Mouse (Mus musculus) left cerebral cortex, postnatal 14 days (tissue): ENCODE measurements at regions not wholly inside any gene's neighbourhood (a gene's known extent, or its start where the extent isn't known, plus 50 kb on each side); places are given as distances from the start of the nearest gene placed in this dataset.

Source experiments
- DNase-seq, 2 experiments: peaks; one replicate each; pipeline ENCODE4 v3.0.0; 2021 to 2022; ENCODE audit warnings: low spot score in 2 of 2, mixed read lengths in 1 of 2
- intact Hi-C: fragments of 180-260 bp; cut with DNase I; formaldehyde crosslinking; loops from one replicate; pipeline ENCODE4 v1.15.1; 2025

DNA sequence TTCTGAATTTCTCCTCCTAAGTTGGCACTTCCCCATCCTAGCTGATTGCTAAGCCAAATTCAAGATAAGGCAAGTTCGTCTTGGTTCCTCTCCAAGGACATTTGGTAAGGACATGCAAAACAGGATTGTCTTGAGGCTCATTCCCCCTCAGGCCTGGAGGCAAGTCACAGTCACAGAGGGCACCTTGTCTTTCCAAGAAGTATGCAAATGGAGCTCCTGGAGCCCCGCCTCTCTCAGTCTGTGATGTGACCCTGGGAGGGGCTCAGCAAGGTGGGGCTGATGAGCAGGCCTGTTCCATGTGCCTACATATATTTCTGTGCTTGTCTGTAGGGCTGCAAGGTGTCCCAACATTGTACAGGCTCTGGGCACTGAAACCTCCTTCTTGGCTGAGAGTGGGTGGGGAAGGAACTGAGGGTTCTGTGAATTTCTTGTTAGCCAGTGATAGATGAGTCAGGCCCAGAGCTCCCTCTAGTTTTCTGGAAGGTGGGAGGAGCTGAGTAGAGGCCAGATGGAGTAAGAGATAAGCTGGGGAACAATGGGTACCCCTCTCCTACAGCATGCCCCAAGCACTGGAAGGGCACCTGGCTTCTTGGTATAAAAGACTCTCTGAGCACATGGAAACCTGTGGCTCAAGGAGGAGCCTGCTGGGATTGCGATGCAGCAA is 120.5 kb upstream of the Irx3 start:
- intact Hi-C loops = no loop called here
- DNase-seq = peak in 1 of 2 experiments; percentile 46

DNA sequence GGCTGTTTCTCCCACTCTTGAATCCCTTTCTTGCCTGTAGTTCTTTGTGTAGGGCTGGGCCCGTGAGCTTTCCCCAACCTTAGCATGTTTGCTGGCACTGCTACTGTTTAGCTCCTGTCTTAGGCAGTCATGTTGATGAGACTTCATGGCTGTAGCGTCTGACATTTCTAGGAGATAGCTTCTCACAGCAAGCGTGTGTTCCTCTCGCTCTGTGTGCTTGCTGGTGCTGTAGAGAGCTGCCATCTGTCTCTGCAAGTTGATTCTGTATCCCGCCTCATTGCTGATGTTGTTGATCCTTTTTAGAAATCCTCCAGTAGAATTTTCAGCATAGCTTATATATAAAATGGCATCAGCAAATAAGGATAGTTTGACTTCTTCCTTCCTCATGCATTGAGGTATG is 116.0 kb upstream of the Irx3 start:
- DNase-seq = peak in 1 of 2 experiments; percentile 18
- intact Hi-C loops = no loop called here

- no peak for DNase-seq
- intact Hi-C loops = no loop called here
Measured at GRCm38 (mm10) chr8:91913971-91914370, 112.1 kb upstream of the Irx3 start.

DNA sequence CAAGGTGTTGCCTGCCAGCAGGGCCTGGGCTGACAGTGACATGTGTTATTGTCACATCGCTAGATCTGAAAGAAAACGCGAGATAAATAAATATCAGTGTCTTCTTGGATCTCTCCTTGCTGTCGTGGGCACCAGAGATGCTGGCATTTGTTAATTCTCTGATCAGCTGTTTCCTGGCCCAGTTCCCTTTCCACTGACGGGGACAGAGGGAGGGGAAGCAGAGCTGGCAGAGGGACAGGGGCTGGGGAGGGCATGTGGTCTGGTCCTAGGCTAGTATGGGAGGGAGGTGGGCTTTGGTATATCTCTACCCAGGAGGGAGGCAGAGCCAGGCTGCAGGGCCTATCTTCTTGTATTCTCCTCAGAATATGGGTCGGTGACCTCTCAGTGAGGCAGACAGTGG is 111.3 kb upstream of the Irx3 start:
- intact Hi-C loops = no loop called here
- no peak for DNase-seq

- DNase-seq = peak; percentile 36 to 63
- intact Hi-C loops = no loop called here
Measured at GRCm38 (mm10) chr8:91909637-91910383, 107.9 kb upstream of the Irx3 start.

DNA sequence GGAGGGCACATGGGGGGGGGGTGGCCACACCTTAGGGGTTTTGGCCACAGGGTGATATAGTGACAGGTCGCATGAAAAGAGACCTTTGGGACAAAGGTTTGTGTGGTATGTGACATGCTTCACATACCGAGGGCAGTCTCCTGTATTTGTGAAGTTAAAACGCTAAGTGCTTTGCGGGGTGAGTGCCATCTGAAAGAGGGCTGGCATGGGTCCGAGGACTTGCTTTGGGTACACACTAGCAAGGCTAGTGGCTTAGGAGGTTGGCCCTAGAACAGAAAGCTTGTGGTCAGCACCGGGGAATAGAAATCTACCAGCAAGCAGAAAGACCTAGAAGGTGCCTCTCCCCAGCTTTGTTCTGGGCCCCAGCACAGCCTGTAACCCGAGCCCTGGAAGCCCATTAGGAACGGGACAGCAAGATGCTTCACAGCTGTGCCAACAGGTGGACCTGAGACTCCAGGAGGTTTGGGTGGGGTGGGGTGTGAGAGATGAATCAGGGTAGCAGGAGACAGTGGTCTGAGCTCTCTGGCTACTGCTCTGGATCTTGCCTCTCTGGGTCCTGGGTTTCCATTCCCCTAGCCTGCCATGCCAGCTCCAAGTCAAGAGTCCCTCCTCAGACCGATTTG is 107.0 kb upstream of the Irx3 start:
- DNase-seq = no peak

DNA sequence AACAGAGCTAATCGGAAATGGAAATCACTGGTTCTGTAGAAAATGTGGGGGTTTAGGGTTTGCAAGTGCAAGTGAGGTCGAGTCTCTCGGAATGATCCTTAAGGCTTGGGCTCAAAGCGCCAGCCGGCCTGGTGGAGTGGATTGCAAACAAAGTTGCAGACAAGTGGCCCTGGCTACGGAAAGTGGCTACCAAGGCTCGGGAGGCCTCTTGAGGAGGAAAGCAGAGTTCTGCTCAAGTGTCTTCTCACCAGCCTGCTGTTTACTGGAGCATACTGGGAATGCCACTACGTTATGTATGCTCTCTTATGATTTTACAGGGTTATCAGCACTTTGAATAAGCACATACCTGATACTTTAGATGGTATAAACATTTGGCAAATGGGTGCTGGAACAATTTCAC is 105.3 kb upstream of the Irx3 start:
- intact Hi-C loops = no loop called here
- no peak for DNase-seq

More for the DNA sequence above, 107.0 kb upstream of the Irx3 start:
- intact Hi-C loops = no loop called here

DNA sequence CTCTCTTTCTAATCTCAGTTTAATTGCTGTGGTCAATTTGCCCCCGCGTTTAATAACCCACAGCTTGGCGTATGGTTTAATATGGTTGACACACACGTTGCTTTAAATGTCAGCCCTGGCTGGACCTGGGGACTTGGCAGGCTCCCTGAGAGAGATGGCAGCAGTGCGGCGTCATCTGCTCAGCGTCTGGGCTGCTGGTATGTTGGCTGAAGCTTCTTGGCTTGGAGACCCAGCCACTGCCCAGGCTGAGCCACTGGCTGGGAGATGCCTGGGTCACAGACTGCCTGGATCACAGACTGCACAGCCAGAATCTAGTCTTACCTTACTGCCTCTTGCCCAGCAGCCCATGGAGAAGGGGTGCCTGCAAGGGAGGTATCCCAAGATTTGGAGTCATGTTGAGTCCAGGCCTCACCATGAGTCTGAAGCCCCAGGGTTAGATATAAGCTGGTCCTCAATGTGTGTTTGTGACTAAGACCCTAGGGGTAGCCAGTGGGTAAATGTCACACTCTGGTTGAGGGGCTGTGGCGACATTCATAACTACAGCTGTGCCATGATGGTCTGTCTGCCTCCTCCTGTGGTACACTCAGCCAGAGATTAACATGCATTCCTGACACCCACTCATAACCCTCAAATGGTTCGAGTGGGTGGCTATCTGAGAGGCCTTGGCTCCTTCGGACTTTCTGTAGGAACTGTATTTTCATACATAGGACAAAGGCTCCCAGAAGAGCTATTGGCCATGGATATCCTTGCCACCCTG is 99.8 kb upstream of the Irx3 start:
- DNase-seq = no peak
- intact Hi-C loops = no loop called here

DNA sequence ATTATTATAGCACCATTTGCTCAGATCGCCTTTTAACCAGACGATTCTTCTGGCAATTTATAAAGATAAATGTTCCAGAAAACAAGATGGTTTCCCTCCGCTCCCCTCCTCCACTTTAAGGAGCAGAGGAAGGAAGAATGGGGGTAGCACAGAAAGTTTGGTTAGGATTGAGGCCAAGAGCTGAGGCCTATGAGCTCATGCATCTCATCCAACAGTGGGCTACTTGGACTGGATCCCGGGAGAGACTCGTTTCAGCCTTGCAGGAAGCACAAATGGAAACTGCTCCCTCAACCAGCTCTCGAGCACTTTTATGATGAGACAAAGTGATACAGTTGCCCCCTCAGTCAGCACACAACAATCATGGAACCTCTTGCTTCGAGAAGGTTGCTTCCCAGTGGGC is 97.9 kb upstream of the Irx3 start:
- peak; percentile 11 to 22 for DNase-seq
- intact Hi-C loops = no loop called here

DNA sequence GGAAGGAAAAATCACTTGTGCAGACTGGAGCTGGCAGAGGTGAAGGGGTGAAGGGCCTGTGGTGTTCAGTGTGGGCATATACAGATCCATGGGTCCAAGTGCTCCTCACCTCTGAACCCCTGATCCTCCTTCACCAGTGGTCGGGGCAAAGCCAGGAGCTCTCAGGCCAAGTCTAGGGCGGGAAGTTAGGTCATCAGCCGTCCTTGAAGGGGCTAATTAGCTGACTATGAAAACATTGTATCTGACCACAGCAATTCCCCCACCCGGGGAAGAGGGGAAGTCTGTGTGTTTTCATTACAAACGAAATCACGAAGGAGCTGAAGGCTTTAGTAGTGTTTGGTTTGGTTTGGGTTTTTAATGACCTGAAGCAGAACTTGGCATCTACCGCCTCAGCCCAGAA is 95.5 kb upstream of the Irx3 start:
- intact Hi-C loops = no loop called here
- no peak for DNase-seq

GRCm38 (mm10) chr8:91895987-91896386 is 94.1 kb upstream of the Irx3 start:
- intact Hi-C loops = no loop called here

DNA sequence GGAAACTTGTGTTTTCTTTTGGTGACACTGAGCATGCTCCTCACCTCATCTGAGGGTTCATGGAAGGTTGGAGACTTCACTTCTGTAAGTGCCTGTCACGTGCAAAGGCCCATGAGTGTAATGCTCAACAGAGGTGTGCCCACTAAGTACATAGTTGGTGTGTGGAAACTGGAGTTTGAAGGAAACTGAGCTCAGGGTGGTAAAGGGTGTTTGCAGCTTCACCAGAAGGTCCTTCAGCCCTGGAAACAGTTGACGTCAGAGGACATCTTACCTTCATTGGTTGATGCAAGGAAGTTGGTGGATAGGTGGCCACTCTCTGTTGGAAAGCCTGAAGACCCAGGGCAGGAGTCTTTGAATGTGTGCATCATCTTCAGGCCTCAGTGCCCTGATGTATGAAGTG is 83.0 kb upstream of the Irx3 start:
- intact Hi-C loops = no loop called here
- no peak for DNase-seq

More at GRCm38 (mm10) chr8:91895987-91896386, 94.1 kb upstream of the Irx3 start:
- DNase-seq = no peak

DNA sequence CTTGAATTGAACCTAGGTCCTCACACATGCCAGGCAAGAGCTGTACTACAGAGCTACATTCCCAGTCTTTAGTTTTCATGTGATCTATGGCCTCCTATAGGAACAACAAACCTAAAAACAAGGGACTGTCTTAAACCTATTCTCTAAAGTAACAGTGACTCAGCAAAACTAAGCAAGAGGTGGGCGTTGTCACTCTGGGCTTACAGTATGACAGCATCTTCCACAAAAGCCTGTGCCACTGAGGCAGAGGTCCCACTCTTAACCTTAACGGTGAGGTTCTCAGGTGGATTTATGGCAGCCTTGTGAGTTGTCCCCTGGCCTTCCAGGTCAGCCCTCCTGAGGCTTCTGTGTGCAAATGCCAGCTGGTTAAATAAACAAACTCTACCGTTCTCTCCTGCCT is 82.5 kb upstream of the Irx3 start:
- no peak for DNase-seq
- intact Hi-C loops = no loop called here

DNA sequence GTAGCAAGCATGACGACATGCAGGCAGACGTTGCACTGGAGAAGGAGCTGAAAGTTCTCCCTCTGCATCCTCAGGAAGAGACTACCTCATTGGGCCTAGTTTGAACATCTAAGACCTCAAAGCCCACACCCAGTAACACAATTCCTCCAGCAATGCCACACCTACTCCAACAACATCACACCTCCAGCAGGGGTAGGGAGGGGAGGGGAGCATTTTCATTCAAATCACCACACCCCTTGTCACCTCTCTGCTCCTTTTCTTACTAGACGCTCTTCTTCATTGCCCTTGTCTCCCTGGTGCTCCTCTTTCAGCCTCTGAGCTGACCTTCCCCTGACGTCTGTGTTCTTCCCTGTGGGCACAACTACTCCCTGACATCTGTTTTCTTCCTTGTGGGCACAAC is 81.1 kb upstream of the Irx3 start:
- no peak for DNase-seq
- intact Hi-C loops = no loop called here

DNA sequence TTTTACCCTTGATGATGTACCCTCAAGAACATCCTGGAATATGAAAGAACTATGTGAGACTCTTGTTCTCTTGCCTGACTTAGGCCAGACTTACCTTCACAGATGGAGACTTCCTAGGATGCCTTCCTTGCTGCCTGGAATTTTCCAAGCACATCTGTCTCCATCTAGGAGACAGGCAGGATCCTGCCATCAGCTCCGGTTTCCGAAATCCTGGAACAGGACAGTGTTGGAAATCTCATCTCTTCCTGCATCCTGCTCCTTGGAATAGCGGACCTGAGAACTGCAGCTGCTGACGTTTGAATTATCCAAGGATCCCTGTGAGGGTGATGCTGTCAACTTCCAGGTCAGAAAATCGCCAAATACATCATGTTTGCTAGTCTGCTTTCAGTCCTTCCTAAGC is 77.0 kb upstream of the Irx3 start:
- intact Hi-C loops = no loop called here
- no peak for DNase-seq

- intact Hi-C loops = no loop called here
- no peak for DNase-seq
Measured at GRCm38 (mm10) chr8:91876161-91876560, 74.3 kb upstream of the Irx3 start.

GRCm38 (mm10) chr8:91873232-91873631 is 71.4 kb upstream of the Irx3 start:
- DNase-seq = no peak
- intact Hi-C loops = no loop called here

DNA sequence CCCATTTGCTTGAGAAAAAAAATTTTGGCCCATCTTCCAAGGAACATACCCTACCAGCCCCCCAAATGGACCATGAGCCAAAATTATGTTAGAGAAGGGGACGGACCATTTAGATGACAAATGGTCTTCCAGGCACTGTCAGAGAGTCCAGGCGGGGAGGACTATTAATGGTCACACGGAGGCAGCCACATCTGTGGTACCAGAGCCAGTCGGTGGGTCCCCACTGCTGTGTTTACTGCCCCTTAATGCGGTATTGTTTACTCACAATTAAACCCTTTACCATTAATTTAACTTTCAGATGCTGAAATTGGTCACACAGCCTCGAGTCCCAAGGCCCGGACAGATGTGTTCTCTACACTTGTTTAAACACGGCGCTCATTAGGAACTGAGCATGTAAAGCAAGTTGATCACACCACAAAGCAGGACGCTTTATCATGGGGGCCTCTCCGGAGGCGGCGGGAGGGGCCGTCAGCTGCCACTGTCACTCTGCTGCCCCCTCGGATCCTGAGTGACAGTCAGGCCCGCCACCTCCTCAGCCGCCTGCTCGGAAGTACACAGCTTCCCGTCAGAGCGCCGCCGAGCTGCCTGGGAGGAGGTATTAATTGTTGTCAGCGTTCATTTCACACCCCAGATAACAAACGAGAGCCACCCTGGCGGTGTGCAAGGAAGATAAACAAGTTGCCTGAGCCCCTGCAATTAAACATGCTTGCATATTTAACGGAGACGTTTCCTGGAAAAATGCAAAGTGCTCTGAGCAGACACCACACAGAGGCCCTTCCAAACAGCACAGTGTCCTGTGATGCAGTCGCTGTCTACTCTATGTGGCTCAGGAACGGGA is 70.6 kb upstream of the Irx3 start:
- DNase-seq = peak in 1 of 2 experiments; percentile 10
- intact Hi-C loops = no loop called here

- DNase-seq = no peak
- intact Hi-C loops = no loop called here
Measured at GRCm38 (mm10) chr8:91867069-91867468, 65.2 kb upstream of the Irx3 start.
